Mouse (Mus musculus): ENCODE measurements around the gene Defa36. TPM values are rescaled to one million over a fixed set of nuclear protein-coding genes. Genes with fewer than 3 reads are reported as not detected.
"Not testable (repeated sequence)": the region's sequence is repeated elsewhere in the genome, so short reads cannot be mapped to it uniquely, and the experiment has no call there.

Defa36 gene
- not detected in 2 replicates for polyA plus RNA-seq (2014; fragmentation: Nextera tagmentation; extraction: Ambion mirVana)

GRCm38 (mm10) chr8:21427111-21427510, at the start of gene Defa36:
Gene Defa36, plus strand, starts transcription at chr8:21427411.
- H3K9ac ChIP-seq; H3K4me1 ChIP-seq (replicated peaks; ENCODE audit: control insufficient read depth, insufficient read depth, low read length); H3K9me3 ChIP-seq (ENCODE audit: control insufficient read depth, low read length); H3K27ac ChIP-seq; ATAC-seq (ENCODE audit: low FRiP score); H3K27me3 ChIP-seq (ENCODE audit: control insufficient read depth, insufficient read depth, low read length); H3K36me3 ChIP-seq (replicated peaks; ENCODE audit: control insufficient read depth, insufficient read depth); DNase-seq (ENCODE audit: low spot score); H3K4me2 ChIP-seq (replicated peaks); H3K4me3 ChIP-seq (replicated peaks; ENCODE audit: low read length): not testable (repeated sequence)
- no CpG with 5 or more reads among the region's 1 CpGs for WGBS

GRCm38 (mm10) chr8:21378215-21378614, 49.0 kb upstream of the Defa36 start, which contains the start of gene Defa2:
Gene Defa2, plus strand, starts transcription at chr8:21378515.
- not testable (repeated sequence) for H3K4me3 ChIP-seq (replicated peaks; ENCODE audit: low read length); DNase-seq (ENCODE audit: low spot score); H3K4me1 ChIP-seq (replicated peaks; ENCODE audit: control insufficient read depth, insufficient read depth, low read length); H3K9ac ChIP-seq; H3K9me3 ChIP-seq (ENCODE audit: control insufficient read depth, low read length); H3K36me3 ChIP-seq (replicated peaks; ENCODE audit: control insufficient read depth, insufficient read depth); ATAC-seq (ENCODE audit: low FRiP score); H3K27ac ChIP-seq; H3K4me2 ChIP-seq (replicated peaks); H3K27me3 ChIP-seq (ENCODE audit: control insufficient read depth, insufficient read depth, low read length)
- WGBS: no CpG with 5 or more reads among the region's 2 CpGs

- WGBS: no CpG with 5 or more reads among the region's 2 CpGs
- not testable (repeated sequence) for H3K4me1 ChIP-seq (replicated peaks; ENCODE audit: control insufficient read depth, insufficient read depth, low read length); H3K9ac ChIP-seq; DNase-seq (ENCODE audit: low spot score); H3K27me3 ChIP-seq (ENCODE audit: control insufficient read depth, insufficient read depth, low read length); H3K4me2 ChIP-seq (replicated peaks); H3K4me3 ChIP-seq (replicated peaks; ENCODE audit: low read length); H3K36me3 ChIP-seq (replicated peaks; ENCODE audit: control insufficient read depth, insufficient read depth); H3K9me3 ChIP-seq (ENCODE audit: control insufficient read depth, low read length); H3K27ac ChIP-seq; ATAC-seq (ENCODE audit: low FRiP score)
Observed at GRCm38 (mm10) chr8:21391511-21391910, 35.7 kb upstream of the Defa36 start, which contains the start of gene Defa33. Gene Defa33, plus strand, starts transcription at chr8:21391811.

GRCm38 (mm10) chr8:21456460-21456859, 29.2 kb downstream of the Defa36 start, which contains the start of gene Gm7849:
Gene Gm7849, minus strand, starts transcription at chr8:21456560.
- not testable (repeated sequence) for H3K4me2 ChIP-seq (replicated peaks); H3K4me1 ChIP-seq (replicated peaks; ENCODE audit: control insufficient read depth, insufficient read depth, low read length); ATAC-seq (ENCODE audit: low FRiP score); H3K4me3 ChIP-seq (replicated peaks; ENCODE audit: low read length); H3K27me3 ChIP-seq (ENCODE audit: control insufficient read depth, insufficient read depth, low read length); H3K27ac ChIP-seq; DNase-seq (ENCODE audit: low spot score); H3K36me3 ChIP-seq (replicated peaks; ENCODE audit: control insufficient read depth, insufficient read depth); H3K9me3 ChIP-seq (ENCODE audit: control insufficient read depth, low read length); H3K9ac ChIP-seq
- no CpG with 5 or more reads among the region's 1 CpGs for WGBS

Other genes starting within 250 kb of the Defa36 start
- not detected in 2 replicates for gene Defa31, start 235.8 kb upstream of the Defa36 start, polyA plus RNA-seq (2014; fragmentation: Nextera tagmentation; extraction: Ambion mirVana)
- not detected in 2 replicates for gene Gm15293, start 225.8 kb upstream of the Defa36 start, polyA plus RNA-seq (2014; fragmentation: Nextera tagmentation; extraction: Ambion mirVana)
- gene Gm15292, start 177.7 kb upstream of the Defa36 start, polyA plus RNA-seq (2014; fragmentation: Nextera tagmentation; extraction: Ambion mirVana): not detected in 2 replicates
- not detected in 2 replicates for gene Defa27, start 111.9 kb upstream of the Defa36 start, polyA plus RNA-seq (2014; fragmentation: Nextera tagmentation; extraction: Ambion mirVana)
- not detected in 2 replicates for gene Defa29, start 100.4 kb upstream of the Defa36 start, polyA plus RNA-seq (2014; fragmentation: Nextera tagmentation; extraction: Ambion mirVana)
- gene Defa2, start 48.9 kb upstream of the Defa36 start, polyA plus RNA-seq (2014; fragmentation: Nextera tagmentation; extraction: Ambion mirVana): not detected in 2 replicates
- not detected in 2 replicates for gene Defa33, start 35.6 kb upstream of the Defa36 start, polyA plus RNA-seq (2014; fragmentation: Nextera tagmentation; extraction: Ambion mirVana)
- not detected in 2 replicates for gene Gm7849, start 29.1 kb downstream of the Defa36 start, polyA plus RNA-seq (2014; fragmentation: Nextera tagmentation; extraction: Ambion mirVana)
- gene Defa20, start 81.8 kb downstream of the Defa36 start, polyA plus RNA-seq (2014; fragmentation: Nextera tagmentation; extraction: Ambion mirVana): not detected in 2 replicates
- gene Defa32, start 101.6 kb downstream of the Defa36 start, polyA plus RNA-seq (2014; fragmentation: Nextera tagmentation; extraction: Ambion mirVana): not detected in 2 replicates
- gene Defa37, start 138.0 kb downstream of the Defa36 start, polyA plus RNA-seq (2014; fragmentation: Nextera tagmentation; extraction: Ambion mirVana): not detected in 2 replicates
- not detected in 2 replicates for gene Defa28, start 155.6 kb downstream of the Defa36 start, polyA plus RNA-seq (2014; fragmentation: Nextera tagmentation; extraction: Ambion mirVana)
- not detected in 2 replicates for gene Gm7861, start 167.1 kb downstream of the Defa36 start, polyA plus RNA-seq (2014; fragmentation: Nextera tagmentation; extraction: Ambion mirVana)
- gene Defa26, start 190.8 kb downstream of the Defa36 start, polyA plus RNA-seq (2014; fragmentation: Nextera tagmentation; extraction: Ambion mirVana): not detected in 2 replicates
- gene Defa17, start 228.4 kb downstream of the Defa36 start, polyA plus RNA-seq (2014; fragmentation: Nextera tagmentation; extraction: Ambion mirVana): not detected in 2 replicates
- gene Defa34, start 238.4 kb downstream of the Defa36 start, polyA plus RNA-seq (2014; fragmentation: Nextera tagmentation; extraction: Ambion mirVana): not detected in 2 replicates

All from hindbrain, embryonic 14.5 days (tissue).